Mouse (Mus musculus): ENCODE results near the gene Ntng1.

DNA sequence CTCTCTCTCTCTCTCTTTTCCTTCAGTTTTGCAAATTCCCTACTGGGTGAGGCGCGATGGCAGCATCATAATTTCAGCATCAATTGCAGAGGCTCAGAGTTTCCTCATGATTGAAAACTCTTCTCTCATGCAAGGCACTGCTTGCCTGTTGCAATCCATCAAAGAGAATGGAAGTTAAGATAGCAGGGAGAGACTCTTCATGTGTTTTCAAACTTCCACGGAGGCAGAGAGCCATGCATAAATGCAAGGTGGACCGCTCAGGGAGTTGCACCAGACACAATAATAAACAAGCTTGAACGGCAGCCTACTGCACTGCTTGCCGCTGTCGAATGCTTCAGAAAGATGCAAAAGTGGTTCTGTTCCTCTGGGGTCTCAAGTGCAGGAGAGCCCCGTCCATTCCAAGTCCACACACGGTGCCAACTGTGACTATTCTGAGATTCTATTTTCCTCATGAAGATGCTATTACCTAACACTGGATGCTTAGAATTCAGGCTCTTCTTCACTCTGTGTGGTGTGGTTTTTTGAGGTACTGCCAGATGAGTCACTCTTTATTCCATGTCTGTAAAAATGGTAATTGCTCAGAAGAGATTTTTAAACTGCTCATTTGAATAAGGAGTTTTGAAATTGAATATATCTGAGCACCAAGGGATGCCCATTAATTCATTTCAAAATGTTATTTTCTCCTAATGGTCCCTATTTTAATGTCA is 289.2 kb downstream of the Ntng1 start:
- TF ChIP-seq CTCF (conservative IDR thresholded peaks at IDR 0.05; ENCODE audit: low read length), result no peak
- no peak for TF ChIP-seq POU5F1 (IDR thresholded peaks at IDR 0.05; ENCODE audit: borderline replicate concordance, low read length)

Measured in E14TG2a.4 (cell line).